Mouse (Mus musculus) spleen, postnatal 10 days (tissue): Measurements from ENCODE around the gene Ddx39b.
"Not testable (repeated sequence)": the region's sequence is repeated elsewhere in the genome, so short reads cannot be mapped to it uniquely, and the experiment has no call there.

ENCODE experiments used
- DNase-seq, 2 experiments: peaks; one replicate each; pipeline ENCODE4 v3.0.0; 2021 to 2022; ENCODE audit warnings: low spot score in 2 of 2

The Ddx39b gene

GRCm38 (mm10) chr17:35219601-35220041, 21.9 kb upstream of the Ddx39b start:
- DNase-seq: peak in 1 of 2 experiments; percentile 52

- DNase-seq: no peak
Observed at GRCm38 (mm10) chr17:35220156-35220952, 21.2 kb upstream of the Ddx39b start, which contains the start of gene Gm16181. TSS of gene Gm16181 (plus strand) at chr17:35220834.

- DNase-seq: no peak
Observed at GRCm38 (mm10) chr17:35222299-35222698, 19.2 kb upstream of the Ddx39b start.

- DNase-seq: no peak
Observed at GRCm38 (mm10) chr17:35224641-35225040, 16.9 kb upstream of the Ddx39b start.

- DNase-seq: no peak
Observed at GRCm38 (mm10) chr17:35225456-35225855, 16.1 kb upstream of the Ddx39b start.

GRCm38 (mm10) chr17:35226561-35227046, 14.9 kb upstream of the Ddx39b start:
- no peak for DNase-seq

- no peak for DNase-seq
Observed at GRCm38 (mm10) chr17:35231022-35231421, 10.5 kb upstream of the Ddx39b start.

GRCm38 (mm10) chr17:35232043-35232442, 9.5 kb upstream of the Ddx39b start:
- peak; percentile 89 to 92 for DNase-seq

GRCm38 (mm10) chr17:35232659-35233058, 8.9 kb upstream of the Ddx39b start:
- no peak for DNase-seq

GRCm38 (mm10) chr17:35233114-35233980, 8.2 kb upstream of the Ddx39b start, which contains the start of gene Atp6v1g2:
TSS of gene Atp6v1g2 (plus strand) at chr17:35233660.
- DNase-seq: no peak

- DNase-seq: not testable (repeated sequence)
Observed at GRCm38 (mm10) chr17:35234090-35234489, 7.5 kb upstream of the Ddx39b start.

- peak; percentile 59 to 67 for DNase-seq
Observed at GRCm38 (mm10) chr17:35234903-35235302, 6.6 kb upstream of the Ddx39b start.

GRCm38 (mm10) chr17:35235614-35236389, 5.7 kb upstream of the Ddx39b start, which contains the start of gene Nfkbil1:
TSS of gene Nfkbil1 (minus strand) at chr17:35235792.
- DNase-seq: peak; percentile 73 to 87

GRCm38 (mm10) chr17:35236390-35236746, 5.2 kb upstream of the Ddx39b start:
- peak; percentile 99 to 100 for DNase-seq

- DNase-seq: no peak
Observed at GRCm38 (mm10) chr17:35236996-35237395, 4.5 kb upstream of the Ddx39b start.

GRCm38 (mm10) chr17:35237504-35237903, 4.0 kb upstream of the Ddx39b start:
- DNase-seq: no peak

- DNase-seq: no peak
Observed at GRCm38 (mm10) chr17:35239700-35240099, 1.8 kb upstream of the Ddx39b start.

GRCm38 (mm10) chr17:35240384-35241304, 902 bp upstream of the Ddx39b start:
- DNase-seq: no peak

GRCm38 (mm10) chr17:35242015-35242941, 732 bp downstream of the Ddx39b start:
- DNase-seq: peak; percentile 65 to 70
